Mouse (Mus musculus) gastrocnemius, postnatal 14 days (tissue): ENCODE results near the gene Usp50. TPM values are rescaled to one million over a fixed set of nuclear protein-coding genes. Genes with fewer than 3 reads are reported as not detected.
A peak's percentile ranks its signal among the peaks of the same experiment; 100 is the strongest.

Experiments used
- DNase-seq: peaks from one replicate; pipeline ENCODE4 v3.0.0; 2021; ENCODE audit warnings: mixed read lengths
- intact Hi-C: fragments of 180-260 bp; cut with DNase I; formaldehyde crosslinking; loops from one replicate; pipeline ENCODE4 v1.15.1; 2025; ENCODE audit warnings: low total_unique reads
- long read RNA-seq, 2 experiments: library from polyadenylated mRNA; stranded (forward); transcript quantifications; one replicate each; pipeline ENCODE4 v2.0.0; 2021
- total RNA-seq, 2 experiments: library from RNA; stranded (reverse); gene quantifications; 2 replicates each; pipeline ENCODE4 v1.2.3; 2021

The Usp50 gene
- total RNA-seq, result under 1 TPM; 0.24 to 0.27 TPM
- long read RNA-seq, experiment 1, result 0 reads
- long read RNA-seq, experiment 2, partial matches to known transcripts, result 0 of 108 reads
- long read RNA-seq, experiment 2, other reads (novel, unspliced or antisense), result 108 of 108 reads

DNA sequence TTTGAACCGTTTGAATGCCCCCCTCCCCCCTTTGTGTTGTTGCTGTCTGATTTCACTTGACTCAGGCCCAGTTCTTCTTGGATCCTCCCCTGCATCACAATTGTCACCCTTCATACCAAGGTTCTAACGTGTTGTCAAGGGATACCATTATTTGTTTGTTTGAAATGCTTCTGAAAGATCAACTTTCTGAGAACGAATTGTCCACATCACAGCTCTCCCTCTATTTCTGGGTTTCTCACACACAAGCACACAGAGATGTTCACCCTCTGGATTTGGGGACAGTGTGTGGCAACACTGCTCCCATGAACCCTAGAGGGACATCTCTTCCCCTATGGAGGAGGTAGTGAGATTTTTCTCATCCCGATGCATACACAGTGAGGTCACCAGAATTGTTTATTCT is at the start of gene Usp50:
Gene Usp50 (minus strand): TSS at position 101 of the 400 bp plus-strand sequence.
- DNase-seq, result no peak
- intact Hi-C loops, result loop anchor here (10.0 kb wide), 1 partner anchor 189 kb away; no protein-coding TSS in a partner anchor

DNA sequence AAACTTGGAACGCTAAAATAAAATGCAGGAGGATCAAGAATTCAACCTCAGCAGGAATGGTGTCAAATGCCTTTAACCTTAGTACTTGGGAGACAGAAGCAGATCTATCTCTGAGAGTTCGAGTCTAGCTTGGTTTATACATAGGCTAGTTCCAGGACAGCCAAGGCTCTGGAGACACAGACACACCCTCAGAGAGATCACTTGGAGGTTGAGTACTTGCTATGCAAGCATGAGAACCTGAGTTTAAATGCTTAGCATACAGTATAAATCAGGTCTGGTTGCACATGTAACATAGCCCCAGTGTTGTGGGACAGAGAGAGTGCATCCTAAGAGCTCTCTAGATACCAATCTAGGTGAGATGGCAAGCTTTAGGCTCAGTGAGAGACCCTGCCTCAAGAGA is 34.1 kb upstream of the Usp50 start:
- no peak for DNase-seq
- intact Hi-C loops, result loop anchor here (10.0 kb wide), 1 partner anchor 187 kb away; the partner anchor contains the start of gene Ap4e1

DNA sequence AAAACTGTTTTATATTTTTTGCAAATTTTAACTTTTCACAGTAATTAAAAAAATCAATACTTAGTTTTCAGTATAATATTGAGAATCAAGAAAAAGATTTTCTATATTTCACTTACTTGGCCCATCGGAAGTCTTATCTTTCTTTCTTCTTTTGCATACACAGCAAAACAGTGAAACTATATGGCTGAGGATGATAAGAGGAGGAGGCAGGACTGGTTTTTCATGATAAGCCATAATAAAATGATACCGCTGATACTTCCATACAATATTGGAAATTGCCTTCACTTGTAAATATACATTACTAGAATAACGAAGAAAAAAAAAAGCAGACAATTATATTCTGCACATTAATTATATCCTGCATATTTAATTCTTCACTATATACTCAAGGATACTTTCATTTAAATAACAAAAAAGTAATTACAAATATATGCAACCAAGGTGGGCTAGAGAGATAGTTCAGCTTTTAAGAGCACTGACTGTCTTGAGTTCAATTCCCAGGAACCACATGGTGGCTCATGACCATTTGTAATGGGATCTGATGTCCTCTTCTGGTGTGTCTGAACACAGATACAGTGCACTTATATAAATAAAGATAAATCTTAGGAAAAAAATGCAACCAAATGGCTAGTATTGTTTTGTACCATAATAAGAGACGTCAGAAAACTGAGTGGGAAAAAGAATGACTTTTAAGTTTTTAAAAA is 33.5 kb upstream of the Usp50 start:
- no peak for DNase-seq
- intact Hi-C loops, result loop anchor here (10.0 kb wide), 1 partner anchor 188 kb away; the partner anchor contains the start of gene Ap4e1

- no peak for DNase-seq
Measured at GRCm38 (mm10) chr2:126815822-126816221, 32.6 kb upstream of the Usp50 start.

DNA sequence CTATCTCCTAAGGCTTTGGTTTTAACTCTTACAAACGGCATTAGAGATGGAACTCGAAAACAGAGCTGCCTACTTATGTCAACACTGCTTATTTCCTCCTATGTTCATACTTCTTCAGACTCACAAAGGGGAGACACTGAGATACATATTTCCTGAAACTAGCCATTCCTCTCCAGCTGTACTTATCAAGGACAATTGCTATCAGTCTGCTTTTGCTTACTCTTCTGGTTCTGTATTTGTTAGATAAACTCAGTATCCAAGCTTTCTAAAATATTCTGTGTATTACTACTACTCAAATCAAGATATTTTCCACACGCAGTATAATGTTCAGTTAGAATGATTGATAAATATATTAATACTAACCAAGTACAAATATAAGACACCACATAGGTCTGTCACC is 18.7 kb upstream of the Usp50 start:
- intact Hi-C loops, result no loop called here
- no peak for DNase-seq

More at GRCm38 (mm10) chr2:126815822-126816221, 32.6 kb upstream of the Usp50 start:
- intact Hi-C loops, result loop anchor here (10.0 kb wide), 1 partner anchor 189 kb away; the partner anchor contains the start of gene Ap4e1

- intact Hi-C loops, result no loop called here
- no peak for DNase-seq
Measured at GRCm38 (mm10) chr2:126798455-126798854, 15.2 kb upstream of the Usp50 start.

DNA sequence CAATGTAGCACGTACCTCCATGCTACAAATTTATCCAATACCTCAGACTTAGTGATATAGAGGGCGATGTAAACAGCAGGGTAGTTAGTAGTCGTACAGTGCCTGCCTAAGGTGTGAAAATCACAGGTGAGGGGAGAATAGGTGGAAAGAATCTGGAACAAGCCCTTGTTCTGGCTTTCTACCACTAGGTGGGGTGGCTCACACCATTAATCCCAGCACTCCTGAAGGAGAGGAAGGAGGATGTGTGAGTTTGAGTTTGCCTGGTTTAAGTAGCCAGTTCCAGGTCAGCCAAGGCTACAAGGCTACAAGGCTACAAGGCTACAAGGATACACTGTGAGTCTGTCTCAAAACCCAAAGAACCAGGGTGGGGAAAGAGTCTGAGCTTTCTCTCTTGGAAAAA is 12.4 kb upstream of the Usp50 start:
- intact Hi-C loops, result no loop called here
- DNase-seq, result no peak

DNA sequence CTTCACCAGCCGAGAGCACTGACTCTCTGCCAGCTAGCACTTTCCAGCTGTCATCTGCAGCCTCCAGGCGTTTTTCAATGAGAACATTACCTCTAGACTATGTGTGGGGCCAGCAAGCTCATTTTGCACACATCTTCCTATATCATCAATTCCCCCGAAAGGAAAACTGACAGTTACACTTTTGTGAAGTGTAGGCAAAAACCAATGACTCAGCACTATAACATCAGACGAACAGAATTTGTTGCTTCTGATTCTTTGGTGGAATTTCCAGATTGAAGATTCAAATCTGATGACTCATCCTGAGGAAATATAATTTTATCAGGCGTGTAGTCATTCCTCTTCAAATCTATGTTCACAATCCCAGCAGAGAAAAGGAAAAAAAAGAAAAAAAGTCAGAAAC is 9.3 kb upstream of the Usp50 start:
- intact Hi-C loops, result loop anchor here (2.0 kb wide), 1 partner anchor 28 kb away; no protein-coding TSS in a partner anchor
- DNase-seq, result no peak

DNA sequence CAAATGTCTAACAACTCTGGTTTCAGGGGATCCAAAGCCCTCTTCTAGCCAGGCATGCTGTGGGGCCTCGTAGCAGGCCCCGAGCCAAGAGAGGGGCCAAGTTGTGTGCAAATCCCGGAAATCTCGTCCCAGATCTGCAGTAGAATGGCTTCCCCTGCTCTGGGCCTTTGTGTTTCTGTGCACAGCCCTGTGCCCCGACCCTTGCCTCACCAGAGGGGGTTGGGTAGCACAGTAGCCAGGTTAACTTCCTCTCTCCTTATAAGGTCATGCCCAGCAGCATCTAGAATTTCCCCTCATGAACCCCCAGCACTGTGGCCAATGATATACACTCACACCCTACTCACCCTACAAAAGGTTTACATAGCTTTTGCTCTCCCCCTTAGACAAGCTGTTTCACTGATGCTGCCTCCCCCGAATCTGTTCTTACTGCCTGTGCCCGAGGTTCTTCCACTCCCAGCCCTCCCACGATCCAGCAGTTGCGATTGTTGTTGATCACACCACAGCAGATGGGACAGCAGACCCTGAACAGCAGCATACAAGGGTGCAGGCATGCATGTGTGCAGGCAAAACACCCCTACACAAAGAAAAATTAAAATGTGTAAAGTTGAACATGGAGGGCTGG is 4.6 kb upstream of the Usp50 start:
- intact Hi-C loops, result loop anchor here (10.0 kb wide), 1 partner anchor 193 kb away; no protein-coding TSS in a partner anchor

GRCm38 (mm10) chr2:126782433-126782832 is 837 bp downstream of the Usp50 start:
- intact Hi-C loops, result loop anchor here (10.0 kb wide), 1 partner anchor 188 kb away; no protein-coding TSS in a partner anchor
- DNase-seq, result peak; percentile 74

More for the DNA sequence above, 4.6 kb upstream of the Usp50 start:
- DNase-seq, result no peak

- intact Hi-C loops, result loop anchor here (10.0 kb wide), 1 partner anchor 187 kb away; no protein-coding TSS in a partner anchor
- no peak for DNase-seq
Measured at GRCm38 (mm10) chr2:126781478-126781877, 1.8 kb downstream of the Usp50 start.

- intact Hi-C loops, result loop anchor here (10.0 kb wide), 1 partner anchor 185 kb away; no protein-coding TSS in a partner anchor
- DNase-seq, result no peak
Measured at GRCm38 (mm10) chr2:126780286-126780685, 3.0 kb downstream of the Usp50 start.

GRCm38 (mm10) chr2:126778806-126779205 is 4.5 kb downstream of the Usp50 start:
- no peak for DNase-seq
- intact Hi-C loops, result no loop called here

- no peak for DNase-seq
- intact Hi-C loops, result no loop called here
Measured at GRCm38 (mm10) chr2:126776416-126776815, 6.9 kb downstream of the Usp50 start.

DNA sequence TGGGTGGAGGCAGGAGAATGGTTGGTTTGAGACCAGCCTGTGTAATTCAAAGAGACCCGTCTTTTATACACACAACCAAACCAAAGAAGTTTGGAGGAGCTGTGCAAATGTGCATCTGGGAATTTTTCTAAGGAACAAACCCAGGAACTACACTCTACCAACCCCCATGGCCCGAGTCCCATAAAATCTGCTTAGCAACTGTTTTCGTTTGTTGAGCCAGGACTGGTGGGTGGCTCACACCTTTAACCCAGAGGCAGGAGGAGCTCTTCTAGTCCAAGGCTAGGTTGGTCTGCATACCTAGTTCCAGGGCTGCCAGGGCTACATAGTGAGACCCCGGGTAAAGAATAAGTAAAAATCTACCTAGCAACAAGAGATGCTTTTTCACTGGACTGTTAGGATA is 7.3 kb downstream of the Usp50 start:
- no peak for DNase-seq
- intact Hi-C loops, result no loop called here

- intact Hi-C loops, result no loop called here
- no peak for DNase-seq
Measured at GRCm38 (mm10) chr2:126772217-126772616, 11.1 kb downstream of the Usp50 start.

- intact Hi-C loops, result no loop called here
- DNase-seq, result no peak
Measured at GRCm38 (mm10) chr2:126769431-126770181, 13.7 kb downstream of the Usp50 start.

GRCm38 (mm10) chr2:126768194-126768593 is 15.1 kb downstream of the Usp50 start:
- intact Hi-C loops, result no loop called here
- no peak for DNase-seq

GRCm38 (mm10) chr2:126767599-126767998 is 15.7 kb downstream of the Usp50 start:
- intact Hi-C loops, result no loop called here
- no peak for DNase-seq
